Mouse (Mus musculus) hindbrain, postnatal 0 days (tissue): ENCODE measurements around the gene Saa4. TPM values are rescaled to one million over a fixed set of nuclear protein-coding genes. Genes with fewer than 3 reads are reported as not detected.
A peak's percentile ranks its signal among the peaks of the same experiment; 100 is the strongest.

Source experiments
- ATAC-seq: fragments of 200-750 bp; cut with Nextera tagmentation; 2 replicates; pipeline ENCODE4 v1.8.0; 2017; ENCODE audit warnings: mild to moderate bottlenecking, moderate TSS enrichment, moderate library complexity
- DNase-seq: peaks from one replicate; pipeline ENCODE4 v3.0.0-alpha.2; 2015; ENCODE audit warnings: low spot score
- H3K27ac ChIP-seq: fragments of 300-500 bp; sonication (generic); 2 replicates; pipeline ENCODE4 v1.5.1; 2014; ENCODE audit warnings: mild to moderate bottlenecking
- H3K27me3 ChIP-seq: fragments of 300-500 bp; sonication (generic); 2 replicates; pipeline ENCODE4 v1.6.1; 2014; ENCODE audit warnings: low read length, mixed read lengths; ENCODE audit not compliant: insufficient read depth
- H3K36me3 ChIP-seq: fragments of 300-500 bp; sonication (generic); 2 replicates; pipeline ENCODE4 v1.6.1; 2014; ENCODE audit warnings: low read length, mixed read lengths; ENCODE audit not compliant: insufficient read depth
- H3K4me1 ChIP-seq: fragments of 300-500 bp; sonication (generic); 2 replicates; pipeline ENCODE4 v1.6.1; 2014; ENCODE audit warnings: antibody characterized with exemption, low read length, mixed read lengths; ENCODE audit not compliant: insufficient read depth
- H3K4me2 ChIP-seq: fragments of 300-500 bp; sonication (generic); 2 replicates; pipeline ENCODE4 v1.6.1; 2014; ENCODE audit warnings: low read depth, mild to moderate bottlenecking, low read length, moderate library complexity, mixed read lengths
- H3K4me3 ChIP-seq: fragments of 300-500 bp; sonication (generic); 2 replicates; pipeline ENCODE4 v1.5.1; 2014; ENCODE audit warnings: low read length
- H3K9ac ChIP-seq: fragments of 300-500 bp; sonication (generic); replicated peaks from 2 replicates; pipeline ENCODE4 v1.6.1; 2014; ENCODE audit warnings: mild to moderate bottlenecking, low read length, moderate library complexity, mixed read lengths
- H3K9me3 ChIP-seq: fragments of 300-500 bp; sonication (generic); 2 replicates; pipeline ENCODE4 v1.6.1; 2016; ENCODE audit warnings: low read length, mixed read lengths
- CTCF ChIP-seq: IDR thresholded peaks from 2 replicates; pipeline ENCODE4 v1.5.1; 2016; ENCODE audit warnings: antibody characterized with exemption, control low read depth, low read depth
- WGBS: fragments of 180-500 bp; shearing (Covaris S2); extraction: QIAGEN DNeasy Blood & Tissue Kit; methylation state at CpG from one replicate; pipeline ENCODE4 v1.1.7; 2014; 5-methylcytosine and 5-hydroxymethylcytosine counted together
- polyA plus RNA-seq: library from polyadenylated mRNA; unstranded; fragments of >200 nt; fragmentation: Nextera tagmentation; extraction: Ambion mirVana; gene quantifications from 2 replicates; pipeline ENCODE4 v1.2.1, GENCODE M21; 2015
- total RNA-seq: library from RNA; depleted of rRNA; stranded (reverse); fragments of >200 nt; gene quantifications from 2 replicates; pipeline ENCODE4 v1.2.3, GENCODE M21; 2014; rRNA removed

The Saa4 gene
- not detected in 2 replicates for total RNA-seq
- polyA plus RNA-seq: not detected in 2 replicates

- no peaks in the 10 kb centered on the region for H3K9me3 ChIP-seq
- no peak for TF ChIP-seq CTCF
- WGBS: 81% methylated on average over 4 of the region's 4 CpGs
- H3K27ac ChIP-seq: no peak within 1 kb of the TSS
- DNase-seq (no peak), ATAC-seq (no peak)
- no peaks in the 10 kb centered on the region for H3K4me1 ChIP-seq
- no peak within 1 kb of the TSS for H3K4me3 ChIP-seq
- H3K27me3 ChIP-seq: no peaks in the 10 kb centered on the region
- H3K4me2 ChIP-seq: no peak within 1 kb of the TSS
- H3K9ac ChIP-seq: no peak within 1 kb of the TSS
- no peaks in the 10 kb centered on the region for H3K36me3 ChIP-seq
Observed at GRCm38 (mm10) chr7:46732458-46732857, at the start of gene Saa4. Saa4 (minus strand) TSS chr7:46732603.

- peak; percentile 97 for TF ChIP-seq CTCF
Observed at GRCm38 (mm10) chr7:46770706-46771105, 38.3 kb upstream of the Saa4 start.

GRCm38 (mm10) chr7:46768451-46768850 lies 36.0 kb upstream of the Saa4 start:
- TF ChIP-seq CTCF: no peak
- Histone ChIP-seq H3K9ac (no peak overlapping the region), H3K9me3 (no peaks in the 10 kb centered on the region), H3K4me1 (no peaks in the 10 kb centered on the region), H3K27me3 (no peaks in the 10 kb centered on the region), H3K4me3 (no peak overlapping the region), H3K4me2 (no peak overlapping the region), H3K36me3 (peaks cover 62% of the 10 kb centered on the region), H3K27ac (no peak overlapping the region)
- 92% methylated on average over 7 of the region's 7 CpGs for WGBS
- no peak for DNase-seq
- ATAC-seq: no peak

More at GRCm38 (mm10) chr7:46770706-46771105, 38.3 kb upstream of the Saa4 start:
- Histone ChIP-seq H3K9me3 (no peaks in the 10 kb centered on the region), H3K4me2 (no peak overlapping the region), H3K36me3 (peaks cover 62% of the 10 kb centered on the region), H3K27ac (no peak overlapping the region), H3K4me1 (no peaks in the 10 kb centered on the region), H3K27me3 (no peaks in the 10 kb centered on the region), H3K9ac (no peak overlapping the region), H3K4me3 (no peak overlapping the region)
- ATAC-seq (no peak), DNase-seq (peak; percentile 76)
- 63% methylated on average over 4 of the region's 4 CpGs for WGBS

- no peak for ATAC-seq
- no peak for TF ChIP-seq CTCF
- no peak for DNase-seq
- Histone ChIP-seq H3K4me1 (no peaks in the 10 kb centered on the region), H3K27ac (no peak overlapping the region), H3K36me3 (peaks cover 66% of the 10 kb centered on the region), H3K4me3 (no peak overlapping the region), H3K27me3 (no peaks in the 10 kb centered on the region), H3K4me2 (no peak overlapping the region), H3K9ac (no peak overlapping the region), H3K9me3 (no peaks in the 10 kb centered on the region)
Observed at GRCm38 (mm10) chr7:46767371-46767770, 35.0 kb upstream of the Saa4 start.

GRCm38 (mm10) chr7:46764672-46765071 lies 32.3 kb upstream of the Saa4 start:
- no peak for DNase-seq
- no peak overlapping the region for H3K27ac ChIP-seq
- TF ChIP-seq CTCF: no peak
- ATAC-seq: no peak
- no peaks in the 10 kb centered on the region for H3K9me3 ChIP-seq
- no peaks in the 10 kb centered on the region for H3K27me3 ChIP-seq
- no peak overlapping the region for H3K4me3 ChIP-seq
- no peaks in the 10 kb centered on the region for H3K4me1 ChIP-seq
- H3K9ac ChIP-seq: no peak overlapping the region
- peaks cover 71% of the 10 kb centered on the region for H3K36me3 ChIP-seq
- 85% methylated on average over 8 of the region's 8 CpGs for WGBS
- H3K4me2 ChIP-seq: no peak overlapping the region

GRCm38 (mm10) chr7:46762601-46763000 lies 30.2 kb upstream of the Saa4 start:
- Histone ChIP-seq H3K36me3 (peaks cover 54% of the 10 kb centered on the region; the same call in 1 of the 2 replicates), H3K4me2 (no peak overlapping the region), H3K27me3 (no peaks in the 10 kb centered on the region), H3K4me3 (no peak overlapping the region), H3K9ac (no peak overlapping the region), H3K27ac (no peak overlapping the region), H3K4me1 (no peaks in the 10 kb centered on the region), H3K9me3 (no peaks in the 10 kb centered on the region)
- ATAC-seq (no peak), DNase-seq (no peak)
- 92% methylated on average over 5 of the region's 5 CpGs for WGBS
- no peak for TF ChIP-seq CTCF

GRCm38 (mm10) chr7:46761049-46761795 lies 28.8 kb upstream of the Saa4 start:
- Histone ChIP-seq H3K27me3 (no peaks in the 10 kb centered on the region), H3K9ac (no peak overlapping the region), H3K27ac (no peak overlapping the region), H3K36me3 (peaks cover 47% of the 10 kb centered on the region; the same call in 1 of the 2 replicates), H3K4me2 (no peak overlapping the region), H3K4me3 (no peak overlapping the region), H3K4me1 (no peaks in the 10 kb centered on the region), H3K9me3 (no peaks in the 10 kb centered on the region)
- WGBS: 76% methylated on average over 11 of the region's 11 CpGs
- no peak for DNase-seq
- TF ChIP-seq CTCF: no peak
- ATAC-seq: no peak
